Mouse (Mus musculus): ENCODE results near the gene Mmp17.

DNA sequence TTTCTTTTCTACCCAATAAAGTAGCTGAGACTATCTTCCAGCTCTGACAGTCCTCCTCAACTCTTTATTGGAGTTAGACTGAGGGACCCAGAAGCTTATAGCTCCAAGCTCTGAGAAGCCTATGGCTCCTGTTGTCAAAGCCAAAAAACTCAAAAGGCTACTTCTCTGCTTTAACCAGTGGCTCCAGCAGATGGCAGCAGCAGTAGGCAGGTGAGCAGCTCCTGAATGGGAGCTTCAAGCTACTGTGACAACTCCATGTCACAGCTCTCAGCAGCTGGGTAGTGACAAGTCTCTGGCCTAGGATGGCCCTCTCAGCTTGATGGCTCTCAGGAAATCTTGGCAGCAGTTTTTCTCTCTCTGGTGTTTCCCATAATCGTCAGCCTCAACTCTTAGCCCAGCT lies 27.1 kb downstream of the Mmp17 start:
- TF ChIP-seq TAL1 (IDR thresholded peaks at IDR 0.05; ENCODE audit: low read length) (no peak), GATA1 (IDR thresholded peaks at IDR 0.05; ENCODE audit: low read length) (no peak)
